ENCODE assay signal across 26 mouse cellular contexts in genomic region chr8:12055931-12056330, GRCm38 (mm10).
DNase-seq lines count a peak whose midpoint lies in the region; ATAC-seq lines count a peak whose summit lies in the region.
"Had no signal": no experiment of that assay in that cellular context is flagged by ENCODE, and none has a peak within 500 bp of the region (broad histone marks: within the 10 kb centered on the region; RNA-seq: fewer than 3 reads in every experiment).

No protein-coding gene starts in this region.

- H3K9me3 ChIP-seq in megakaryocyte, embryonic 14.5 days, result peaks cover 8% of the 10 kb centered on the region
- H3K9me3 ChIP-seq: embryonic facial prominence, embryonic 13.5 days; forebrain, embryonic 10.5 days; forebrain, embryonic 15.5 days; heart, embryonic 13.5 days; limb, embryonic 10.5 days; limb, embryonic 15.5 days; liver, embryonic 15.5 days; midbrain, embryonic 12.5 days; neural tube, embryonic 12.5 days had no signal

- H3K36me3 ChIP-seq in megakaryocyte, embryonic 14.5 days (replicated peaks; ENCODE audit: low read length), result no peaks in the 10 kb centered on the region
- H3K36me3 ChIP-seq: embryonic facial prominence, embryonic 13.5 days; forebrain, embryonic 10.5 days; forebrain, embryonic 15.5 days; heart, embryonic 13.5 days; limb, embryonic 10.5 days; limb, embryonic 15.5 days; liver, embryonic 15.5 days; midbrain, embryonic 12.5 days; neural tube, embryonic 12.5 days had no signal

- H3K27me3 ChIP-seq in megakaryocyte, embryonic 14.5 days (replicated peaks), result peaks cover 7% of the 10 kb centered on the region
- H3K27me3 ChIP-seq: liver, embryonic 15.5 days had no signal

- no peak for ATAC-seq in megakaryocyte, adult 5-6 weeks (ENCODE audit: poor library complexity, severe bottlenecking)
- 0 out of 2 replicates have a peak, but pooled peaks have one; percentile 20 for ATAC-seq in megakaryocyte progenitor cell, adult 5-6 weeks (replicated peaks; ENCODE audit: poor library complexity)
- ATAC-seq: forebrain, embryonic 15.5 days; hindbrain, embryonic 16.5 days had no signal

- H3K4me1 ChIP-seq in megakaryocyte, embryonic 14.5 days, result no peaks in the 10 kb centered on the region
- H3K4me1 ChIP-seq: heart, embryonic 13.5 days; liver, embryonic 15.5 days had no signal

- peak; percentile 15 for DNase-seq in ZHBTc4 (ENCODE audit: low read depth, low spot score)
- DNase-seq in adrenal gland, adult 8-10 months, result peak; percentile 55
- DNase-seq in cerebellum, postnatal 36 days, result no peak
- DNase-seq: cerebellum, adult 11-12 months; cerebellum, adult 9-11 months; gastrocnemius, postnatal 36 days; heart, adult 18-20 months; kidney, adult 18-20 months; kidney, postnatal 10 days; lung, embryonic 14.5 days; lung, postnatal 14 days; right cerebral cortex, postnatal 25 days had no signal

- peak overlapping the region; percentile 33 for H3K4me3 ChIP-seq in megakaryocyte, embryonic 14.5 days (replicated peaks)
- H3K4me3 ChIP-seq: embryonic facial prominence, embryonic 13.5 days; forebrain, embryonic 10.5 days; forebrain, embryonic 15.5 days; heart, embryonic 13.5 days; limb, embryonic 10.5 days; limb, embryonic 15.5 days; liver, embryonic 15.5 days; midbrain, embryonic 12.5 days; myocyte; neural tube, embryonic 12.5 days had no signal

Comparison
In these comparisons a context has a peak if more than half of its experiments do, and no peak if none do; other contexts are left out.
1. DNase-seq: peak in ZHBTc4 (single experiment) and adrenal gland, adult 8-10 months (single experiment); none in cerebellum, postnatal 36 days (0 of 2).